Mouse (Mus musculus) embryonic facial prominence, embryonic 14.5 days (tissue): Measurements from ENCODE around the gene Ccdc141. TPM values are rescaled to one million over a fixed set of nuclear protein-coding genes. Genes with fewer than 3 reads are reported as not detected.

Experiments
- ATAC-seq: fragments of 200-750 bp; cut with Nextera tagmentation; 2 replicates; pipeline ENCODE4 v1.8.0; 2017; ENCODE audit warnings: low read depth, moderate number of reproducible peaks, moderate TSS enrichment
- DNase-seq: peaks from one replicate; pipeline ENCODE4 v3.0.0-alpha.2; 2015; ENCODE audit warnings: low spot score
- H3K27ac ChIP-seq: fragments of 300-500 bp; sonication (generic); replicated peaks from 2 replicates; pipeline ENCODE4 v1.5.1; 2014; ENCODE audit warnings: low read depth, mild to moderate bottlenecking, low read length, moderate library complexity
- H3K27me3 ChIP-seq: fragments of 300-500 bp; sonication (generic); replicated peaks from 2 replicates; pipeline ENCODE4 v1.6.1; 2014; ENCODE audit warnings: low read length; ENCODE audit not compliant: control insufficient read depth, insufficient read depth
- H3K36me3 ChIP-seq: fragments of 300-500 bp; sonication (generic); 2 replicates; pipeline ENCODE4 v1.6.1; 2014; ENCODE audit warnings: low read length, mixed read lengths; ENCODE audit not compliant: control insufficient read depth, insufficient read depth
- H3K4me1 ChIP-seq: fragments of 300-500 bp; sonication (generic); 2 replicates; pipeline ENCODE4 v1.6.1; 2014; ENCODE audit warnings: antibody characterized with exemption, low read length; ENCODE audit not compliant: control insufficient read depth, insufficient read depth
- H3K4me2 ChIP-seq: fragments of 300-500 bp; sonication (generic); 2 replicates; pipeline ENCODE4 v1.6.1; 2014; ENCODE audit warnings: low read depth, mild to moderate bottlenecking, low read length, moderate library complexity, mixed read lengths
- H3K4me3 ChIP-seq: fragments of 300-500 bp; sonication (generic); 2 replicates; pipeline ENCODE4 v1.5.1; 2014; ENCODE audit warnings: low read depth, mild to moderate bottlenecking, low read length
- H3K9ac ChIP-seq: fragments of 300-500 bp; sonication (generic); 2 replicates; pipeline ENCODE4 v1.6.1; 2014; ENCODE audit warnings: low read depth, mild to moderate bottlenecking, low read length, moderate library complexity, mixed read lengths
- H3K9me3 ChIP-seq: fragments of 300-500 bp; sonication (generic); 2 replicates; pipeline ENCODE4 v1.6.1; 2016; ENCODE audit warnings: low read length; ENCODE audit not compliant: control insufficient read depth
- WGBS: fragments of 180-500 bp; shearing (Covaris S2); extraction: QIAGEN DNeasy Blood & Tissue Kit; methylation state at CpG from one replicate; pipeline ENCODE4 v1.1.7; 2014; 5-methylcytosine and 5-hydroxymethylcytosine counted together
- polyA plus RNA-seq: library from polyadenylated mRNA; unstranded; fragments of >200 nt; fragmentation: Nextera tagmentation; extraction: Ambion mirVana; gene quantifications from 2 replicates; pipeline ENCODE4 v1.2.1, GENCODE M21; 2014

The Ccdc141 gene
- polyA plus RNA-seq, 1 experiment from 2014 or later = 26.4 TPM

- Histone ChIP-seq H3K4me3 (no peak overlapping the region), H3K4me1 (no peaks in the 10 kb centered on the region)
Measured at GRCm38 (mm10) chr2:77085313-77085712, 85.1 kb downstream of the Ccdc141 start.

DNA sequence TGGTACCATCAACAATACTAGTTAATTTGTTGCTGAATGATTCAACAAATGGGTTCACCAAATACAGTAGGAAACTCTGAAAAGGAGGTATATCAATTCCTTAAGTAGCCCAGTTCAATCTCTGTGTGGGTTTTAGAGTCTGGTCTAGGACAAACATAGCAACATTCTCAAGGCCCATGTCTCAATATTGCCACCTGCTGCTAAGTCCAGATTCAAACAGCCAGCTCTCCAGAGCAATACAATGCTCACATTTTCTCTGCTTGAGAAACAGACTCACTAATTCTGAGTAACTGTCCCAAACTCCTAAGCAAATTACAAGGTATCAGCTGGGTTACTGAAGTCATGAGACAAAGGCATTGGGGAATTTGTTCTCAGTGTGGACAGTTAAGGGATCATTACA lies 85.8 kb downstream of the Ccdc141 start:
- no peak for ATAC-seq
- DNase-seq = no peak
- no peaks in the 10 kb centered on the region for H3K9me3 ChIP-seq

More at GRCm38 (mm10) chr2:77085313-77085712, 85.1 kb downstream of the Ccdc141 start:
- no peaks in the 10 kb centered on the region for H3K27me3 ChIP-seq
- no peak overlapping the region for H3K9ac ChIP-seq
- ATAC-seq (no peak; the same call in 1 of the 2 replicates), DNase-seq (no peak)
- H3K9me3 ChIP-seq = no peaks in the 10 kb centered on the region
- no peaks in the 10 kb centered on the region for H3K36me3 ChIP-seq
- no peak overlapping the region for H3K4me2 ChIP-seq
- no peak overlapping the region for H3K27ac ChIP-seq

DNA sequence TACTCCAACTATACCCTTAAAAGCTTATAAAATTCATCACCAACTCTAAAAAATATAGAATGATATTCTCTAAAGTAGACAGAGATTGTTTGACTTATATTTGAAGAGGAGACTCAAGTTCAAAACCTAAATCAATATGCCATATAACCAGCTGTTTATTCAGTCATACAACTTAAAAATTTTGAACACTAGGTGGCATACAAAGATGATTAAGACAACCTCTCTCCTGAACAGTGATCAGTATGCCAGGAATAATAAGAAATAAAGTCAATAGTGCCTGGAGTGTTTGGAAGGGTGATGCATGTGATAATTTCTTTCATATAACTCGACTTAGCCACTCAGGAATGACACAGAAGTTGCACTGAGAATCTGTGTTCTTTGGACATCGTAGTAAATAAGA lies 89.3 kb downstream of the Ccdc141 start:
- H3K36me3 ChIP-seq = no peaks in the 10 kb centered on the region
- no peaks in the 10 kb centered on the region for H3K9me3 ChIP-seq
- H3K4me1 ChIP-seq = no peaks in the 10 kb centered on the region
- no peak overlapping the region for H3K9ac ChIP-seq
- 80% methylated on average over 2 of the region's 2 CpGs for WGBS
- DNase-seq (no peak), ATAC-seq (no peak)
- no peak overlapping the region for H3K27ac ChIP-seq
- H3K4me3 ChIP-seq = no peak overlapping the region
- H3K27me3 ChIP-seq = no peaks in the 10 kb centered on the region
- H3K4me2 ChIP-seq = no peak overlapping the region

More for the DNA sequence above, 85.8 kb downstream of the Ccdc141 start:
- H3K4me3 ChIP-seq = no peak overlapping the region
- H3K4me1 ChIP-seq = no peaks in the 10 kb centered on the region
- no peak overlapping the region for H3K4me2 ChIP-seq
- H3K27ac ChIP-seq = no peak overlapping the region
- H3K27me3 ChIP-seq = no peaks in the 10 kb centered on the region
- H3K36me3 ChIP-seq = no peaks in the 10 kb centered on the region
- no peak overlapping the region for H3K9ac ChIP-seq

GRCm38 (mm10) chr2:77080657-77081056 lies 89.8 kb downstream of the Ccdc141 start:
- Histone ChIP-seq H3K27me3 (no peaks in the 10 kb centered on the region), H3K4me1 (no peaks in the 10 kb centered on the region), H3K4me3 (no peak overlapping the region), H3K9ac (no peak overlapping the region), H3K4me2 (no peak overlapping the region), H3K9me3 (no peaks in the 10 kb centered on the region), H3K36me3 (no peaks in the 10 kb centered on the region), H3K27ac (no peak overlapping the region)
- 90% methylated on average over 3 of the region's 3 CpGs for WGBS
- no peak for DNase-seq
- no peak for ATAC-seq

GRCm38 (mm10) chr2:77078746-77079145 lies 91.7 kb downstream of the Ccdc141 start:
- Histone ChIP-seq H3K9ac (no peak overlapping the region), H3K9me3 (no peaks in the 10 kb centered on the region), H3K27ac (no peak overlapping the region), H3K36me3 (no peaks in the 10 kb centered on the region), H3K27me3 (no peaks in the 10 kb centered on the region), H3K4me1 (no peaks in the 10 kb centered on the region), H3K4me2 (no peak overlapping the region), H3K4me3 (no peak overlapping the region)
- WGBS = 78% methylated on average over 4 of the region's 4 CpGs
- no peak for ATAC-seq
- DNase-seq = no peak

DNA sequence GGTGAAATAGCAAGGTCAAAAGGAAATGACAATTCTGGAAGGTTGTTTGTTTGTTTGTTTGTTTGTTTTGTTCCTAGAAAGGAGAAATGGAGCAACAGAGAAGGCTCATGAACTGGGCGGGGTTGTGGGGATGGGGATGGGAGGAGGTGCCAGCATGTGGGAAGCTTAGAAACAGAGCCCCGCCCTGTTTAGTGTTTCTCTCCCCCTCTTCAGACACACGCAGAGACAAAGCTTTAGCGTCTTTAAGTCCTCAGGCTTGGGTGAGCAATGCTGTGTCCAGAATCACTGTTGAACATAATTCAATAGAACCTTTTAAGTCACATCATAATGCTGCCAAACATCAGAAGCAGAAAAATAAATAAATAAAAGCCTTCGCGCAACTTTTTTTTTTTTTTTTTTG lies 96.1 kb downstream of the Ccdc141 start:
- Histone ChIP-seq H3K9ac (no peak overlapping the region), H3K4me3 (no peak overlapping the region), H3K27ac (no peak overlapping the region), H3K4me2 (no peak overlapping the region), H3K27me3 (no peaks in the 10 kb centered on the region), H3K9me3 (no peaks in the 10 kb centered on the region), H3K36me3 (no peaks in the 10 kb centered on the region), H3K4me1 (no peaks in the 10 kb centered on the region)
- ATAC-seq = peak; percentile 41; the same call in 1 of the 2 replicates
- DNase-seq = peak; percentile 41
- 46% methylated on average over 6 of the region's 6 CpGs for WGBS

- no peak overlapping the region for H3K4me2 ChIP-seq
- H3K36me3 ChIP-seq = no peaks in the 10 kb centered on the region
- H3K9ac ChIP-seq = no peak overlapping the region
- no peaks in the 10 kb centered on the region for H3K27me3 ChIP-seq
- WGBS = 50% methylated on average over 5 of the region's 5 CpGs
- peak; percentile 78 for ATAC-seq
- no peak overlapping the region for H3K4me3 ChIP-seq
- H3K4me1 ChIP-seq = no peaks in the 10 kb centered on the region
- no peak overlapping the region for H3K27ac ChIP-seq
- no peaks in the 10 kb centered on the region for H3K9me3 ChIP-seq
- peak; percentile 73 for DNase-seq
Measured at GRCm38 (mm10) chr2:77073930-77074329, 96.5 kb downstream of the Ccdc141 start.

GRCm38 (mm10) chr2:77065294-77065693 lies 105.1 kb downstream of the Ccdc141 start:
- no peak overlapping the region for H3K9ac ChIP-seq
- H3K4me3 ChIP-seq = no peak overlapping the region
- H3K27me3 ChIP-seq = no peaks in the 10 kb centered on the region
- ATAC-seq = peak; percentile 64; the same call in 1 of the 2 replicates
- no peak overlapping the region for H3K4me2 ChIP-seq
- H3K9me3 ChIP-seq = no peaks in the 10 kb centered on the region
- 29% methylated on average over 6 of the region's 6 CpGs for WGBS
- peak; percentile 82 for DNase-seq
- H3K36me3 ChIP-seq = no peaks in the 10 kb centered on the region
- H3K4me1 ChIP-seq = no peaks in the 10 kb centered on the region
- no peak overlapping the region for H3K27ac ChIP-seq

GRCm38 (mm10) chr2:77061871-77062270 lies 108.6 kb downstream of the Ccdc141 start:
- no peak overlapping the region for H3K4me3 ChIP-seq
- no peaks in the 10 kb centered on the region for H3K27me3 ChIP-seq
- no peak overlapping the region for H3K9ac ChIP-seq
- WGBS = 44% methylated on average over 3 of the region's 3 CpGs
- ATAC-seq = no peak
- peak; percentile 72 for DNase-seq
- no peaks in the 10 kb centered on the region for H3K4me1 ChIP-seq
- no peak overlapping the region for H3K27ac ChIP-seq
- H3K9me3 ChIP-seq = no peaks in the 10 kb centered on the region
- no peaks in the 10 kb centered on the region for H3K36me3 ChIP-seq
- no peak overlapping the region for H3K4me2 ChIP-seq
